Mouse (Mus musculus) thymus, adult 2 months (tissue): Measurements from ENCODE around the gene Rbak.
A peak's percentile ranks its signal among the peaks of the same experiment; 100 is the strongest.

Experiments used
- CTCF ChIP-seq: fragments of 200-500 bp; IDR thresholded peaks from 2 replicates; pipeline ENCODE4 v1.5.1; 2012; ENCODE audit warnings: mild to moderate bottlenecking, control low read depth, low read length, moderate library complexity, borderline replicate concordance; ENCODE audit not compliant: control insufficient read depth, poor library complexity, insufficient read depth; ENCODE audit errors: extremely low read depth
- POLR2A ChIP-seq: fragments of 200-500 bp; IDR thresholded peaks from 2 replicates; pipeline ENCODE4 v1.6.1; 2012; ENCODE audit warnings: mild to moderate bottlenecking, low read length, control low read depth, moderate library complexity; ENCODE audit not compliant: control insufficient read depth, poor library complexity, insufficient read depth; ENCODE audit errors: extremely low read depth

DNA sequence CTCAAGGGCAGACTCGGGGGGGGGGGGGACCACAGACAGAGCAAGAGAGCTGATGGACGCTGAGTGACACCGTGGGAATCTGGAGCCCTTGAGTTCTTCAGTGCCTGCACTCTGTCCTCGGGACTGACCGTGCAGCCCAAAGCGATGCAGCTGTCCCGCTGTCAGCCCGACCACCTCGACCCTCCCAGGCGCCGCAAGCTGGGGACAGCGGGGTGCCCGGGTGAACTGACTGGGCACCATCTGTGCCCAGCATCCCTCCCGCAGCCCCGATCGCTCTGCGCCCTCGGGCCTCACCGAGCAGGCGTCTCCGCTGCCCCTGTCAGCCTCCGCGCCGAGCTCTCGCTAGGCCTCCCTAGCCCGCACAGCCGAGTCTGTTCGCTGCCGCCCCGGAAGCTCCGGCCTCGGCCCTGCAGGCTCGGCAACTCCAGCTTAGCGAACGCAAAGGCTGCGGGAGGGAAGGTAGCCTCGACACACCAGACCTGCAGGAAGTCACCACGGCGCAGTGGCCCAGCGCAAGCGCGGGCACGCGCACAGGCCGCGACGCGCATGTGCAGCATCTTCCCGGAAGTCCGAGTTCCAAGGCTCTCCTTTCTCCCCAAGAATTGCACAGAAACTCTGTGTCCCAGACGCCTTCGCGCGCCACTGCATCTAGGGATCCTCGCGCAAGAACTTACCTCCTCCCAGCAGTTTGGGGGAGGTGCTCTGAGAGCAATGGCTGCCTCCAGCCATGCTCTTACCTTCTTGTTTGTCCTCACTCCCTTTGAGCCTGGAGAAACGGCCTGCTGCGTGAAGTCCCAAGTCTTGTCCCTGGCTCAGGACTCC is at the start of gene Rbak, which contains the start of gene Spdye4b:
- TF ChIP-seq POLR2A (peak; percentile 58; the same call in 1 of the 2 replicates), CTCF (no peak)
